Mouse (Mus musculus) liver, postnatal 0 days (tissue): ENCODE measurements at regions not wholly inside any gene's neighbourhood (a gene's known extent, or its start where the extent isn't known, plus 50 kb on each side); places are given as distances from the start of the nearest gene placed in this dataset.

Experiments
- CTCF ChIP-seq: sonication (generic); IDR thresholded peaks from 2 replicates; pipeline ENCODE4 v1.5.1; 2016; ENCODE audit warnings: antibody characterized with exemption, low read depth
- EP300 ChIP-seq: IDR thresholded peaks from 2 replicates; pipeline ENCODE4 v1.6.1; 2016; ENCODE audit warnings: antibody characterized with exemption, low read depth, mild to moderate bottlenecking

GRCm38 (mm10) chr8:96362853-96363445 lies 474.6 kb upstream of the Got2 start:
- no peak for TF ChIP-seq CTCF
- TF ChIP-seq EP300 = no peak
